Mouse (Mus musculus) G1E-ER4 (cell line): ENCODE results near the gene Pbx3. TPM values are rescaled to one million over a fixed set of nuclear protein-coding genes. Genes with fewer than 3 reads are reported as not detected.

ENCODE experiments used
- GATA1 ChIP-seq: IDR thresholded peaks from one replicate; pipeline ENCODE4 v1.8.0; 2012; ENCODE audit warnings: low read length, inconsistent platforms
- polyA plus RNA-seq: library from polyadenylated mRNA; stranded (reverse); fragments of >175 nt; gene quantifications from 2 replicates; pipeline ENCODE4 v1.2.3, GENCODE M21; 2012

Pbx3 gene
- polyA plus RNA-seq, 1 experiment: 12.7 TPM

GRCm38 (mm10) chr2:34252286-34252685 lies 120.7 kb downstream of the Pbx3 start:
- TF ChIP-seq GATA1: no peak

DNA sequence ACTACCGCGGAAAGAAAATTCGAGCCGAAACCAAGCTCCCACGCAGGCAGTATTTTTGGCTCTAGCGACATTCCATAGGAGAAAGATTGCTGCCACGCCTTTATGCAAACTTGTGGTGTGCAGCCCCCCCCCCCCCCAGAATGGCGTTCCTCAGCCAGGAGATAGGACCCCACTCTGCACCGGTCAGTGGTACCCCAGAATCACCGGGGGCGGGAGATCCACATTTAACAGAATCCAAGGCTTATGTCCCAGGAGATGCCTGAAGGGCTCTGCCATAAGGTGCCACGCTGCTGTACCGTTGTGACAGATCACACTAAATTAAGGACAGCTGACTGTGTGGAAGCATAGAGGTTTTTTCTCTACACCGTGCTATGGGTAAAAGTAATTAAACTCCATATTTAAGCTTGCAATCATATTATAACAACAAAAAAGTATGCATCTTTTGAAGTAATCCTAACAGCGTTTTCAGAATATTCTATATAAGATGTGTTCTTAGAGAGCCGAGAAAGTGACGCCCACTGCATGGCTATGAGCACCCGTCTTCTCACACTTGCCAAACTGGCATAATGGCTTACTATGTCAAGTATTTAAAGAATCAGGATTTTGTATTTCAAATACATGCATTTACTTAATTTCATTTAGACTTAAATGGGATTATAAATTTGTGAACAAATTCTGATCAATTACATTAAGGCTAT lies 122.8 kb downstream of the Pbx3 start:
- no peak for TF ChIP-seq GATA1

GRCm38 (mm10) chr2:34249141-34249960 lies 123.6 kb downstream of the Pbx3 start:
- TF ChIP-seq GATA1: no peak

GRCm38 (mm10) chr2:34240885-34241284 lies 132.1 kb downstream of the Pbx3 start:
- TF ChIP-seq GATA1: no peak

GRCm38 (mm10) chr2:34239315-34239858 lies 133.6 kb downstream of the Pbx3 start:
- no peak for TF ChIP-seq GATA1

GRCm38 (mm10) chr2:34235467-34236075 lies 137.4 kb downstream of the Pbx3 start:
- TF ChIP-seq GATA1: no peak

- no peak for TF ChIP-seq GATA1
These were observed 138.7 kb downstream of the Pbx3 start for GRCm38 (mm10) chr2:34234274-34234673.

DNA sequence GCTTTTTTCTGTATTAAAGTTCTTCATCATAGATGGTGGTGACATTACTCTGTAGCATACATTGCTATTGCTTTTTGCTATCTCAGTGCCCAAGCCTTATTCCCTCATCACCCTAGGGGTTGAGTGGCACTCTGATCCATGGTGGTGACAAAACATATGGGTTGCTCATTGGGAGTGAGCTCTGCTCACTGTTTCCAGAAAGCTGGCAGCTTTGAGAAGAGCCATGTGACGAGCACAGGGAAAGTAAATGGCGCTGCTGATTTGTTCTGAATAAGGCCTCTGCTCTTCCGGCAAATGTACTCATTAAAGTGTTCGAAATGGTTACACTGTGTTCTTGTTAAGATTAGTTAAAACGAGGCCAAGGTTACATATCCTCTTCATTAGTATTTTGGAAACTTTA lies 139.7 kb downstream of the Pbx3 start:
- TF ChIP-seq GATA1: no peak

GRCm38 (mm10) chr2:34227688-34228087 lies 145.3 kb downstream of the Pbx3 start:
- no peak for TF ChIP-seq GATA1

DNA sequence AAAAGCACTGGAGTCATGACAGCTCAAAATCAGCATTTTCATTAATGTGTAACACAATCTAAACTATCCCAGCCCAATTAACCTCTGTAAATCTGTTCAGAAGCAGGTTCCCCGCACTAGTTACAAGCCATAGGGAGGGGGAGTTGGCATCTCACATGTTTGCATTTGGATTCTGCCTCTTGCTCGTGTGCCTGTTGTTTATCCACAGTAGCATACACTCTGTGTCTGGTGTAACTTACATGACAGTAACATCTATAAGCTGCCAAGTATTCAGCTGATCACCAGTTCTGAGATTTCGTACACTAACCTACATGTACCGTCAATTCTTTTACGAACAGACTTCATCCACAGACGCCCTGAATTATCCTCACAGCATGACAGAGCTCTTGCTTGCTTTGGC lies 147.5 kb downstream of the Pbx3 start:
- no peak for TF ChIP-seq GATA1

DNA sequence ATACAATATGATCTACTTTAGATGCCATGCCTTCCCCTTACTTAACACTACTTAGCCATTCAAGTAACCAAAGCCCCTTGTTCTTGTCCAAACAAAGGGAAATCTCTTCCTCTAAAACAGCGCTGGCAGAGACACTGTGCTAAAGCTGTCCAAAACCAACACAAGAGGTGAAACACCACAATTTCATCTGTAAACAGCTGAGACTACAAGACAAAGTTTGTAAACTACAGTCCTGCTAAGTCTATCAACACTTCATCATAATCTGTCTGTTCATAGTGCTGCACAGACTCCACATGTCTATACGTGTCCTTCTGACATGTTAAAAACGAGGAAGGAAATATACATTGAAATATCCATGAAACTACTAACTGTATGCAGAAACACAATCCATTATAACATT lies 151.5 kb downstream of the Pbx3 start:
- TF ChIP-seq GATA1: no peak

GRCm38 (mm10) chr2:34219150-34219549 lies 153.8 kb downstream of the Pbx3 start:
- no peak for TF ChIP-seq GATA1

DNA sequence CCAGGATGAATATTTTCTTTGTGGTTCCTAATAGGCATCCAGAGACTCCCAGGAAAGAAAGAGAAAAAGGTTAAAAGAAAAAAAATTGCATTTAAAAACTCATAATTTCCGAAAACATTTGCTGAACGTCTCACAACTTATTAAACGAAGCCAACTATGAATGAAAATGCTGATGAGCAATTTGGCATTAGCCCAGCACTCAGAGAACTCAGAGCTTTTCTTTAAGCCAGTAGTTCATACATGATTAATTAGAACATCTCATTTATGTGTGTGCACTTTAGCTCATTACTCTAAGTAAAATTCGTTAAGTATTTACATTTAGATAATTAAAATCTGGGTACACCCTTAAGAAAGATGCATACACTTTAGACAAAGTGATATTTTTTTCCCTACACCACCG lies 155.3 kb downstream of the Pbx3 start:
- no peak for TF ChIP-seq GATA1

DNA sequence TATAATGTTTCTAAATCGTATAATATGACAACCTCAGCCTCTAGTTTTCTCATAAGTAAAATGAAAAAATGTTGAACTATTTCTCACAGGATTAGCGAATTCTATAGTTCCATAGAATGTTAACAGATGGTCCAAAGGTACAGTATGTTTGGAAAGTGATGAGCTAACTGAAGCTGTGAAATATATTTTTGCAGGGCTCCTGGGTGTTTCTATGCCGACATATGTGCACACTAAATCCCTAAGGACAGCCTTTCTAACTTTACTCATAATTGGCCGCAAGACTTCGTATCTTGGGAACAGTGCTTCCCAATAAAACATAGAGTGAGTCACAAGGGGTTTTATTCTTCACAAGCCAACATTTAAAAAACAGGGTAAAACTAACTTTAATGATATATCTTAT lies 157.4 kb downstream of the Pbx3 start:
- no peak for TF ChIP-seq GATA1

DNA sequence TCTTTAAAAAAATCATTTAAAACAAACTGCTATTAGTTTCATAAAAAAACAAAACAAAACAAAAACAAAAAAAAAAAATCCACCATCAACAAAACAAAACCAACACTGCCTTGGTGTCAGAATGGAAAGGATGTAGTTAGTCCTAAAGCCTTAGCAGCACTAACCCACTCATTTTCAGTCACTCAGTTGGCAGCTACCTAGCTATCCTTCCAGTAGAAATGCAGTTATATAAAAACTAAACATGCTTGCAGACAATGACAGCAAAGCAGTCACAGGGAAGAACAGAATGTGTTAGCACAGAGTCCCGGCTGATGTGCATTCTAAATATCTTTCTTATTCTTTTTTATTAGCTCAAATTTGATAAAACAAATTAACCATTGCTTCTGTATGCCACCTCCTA lies 160.5 kb downstream of the Pbx3 start:
- TF ChIP-seq GATA1: no peak

DNA sequence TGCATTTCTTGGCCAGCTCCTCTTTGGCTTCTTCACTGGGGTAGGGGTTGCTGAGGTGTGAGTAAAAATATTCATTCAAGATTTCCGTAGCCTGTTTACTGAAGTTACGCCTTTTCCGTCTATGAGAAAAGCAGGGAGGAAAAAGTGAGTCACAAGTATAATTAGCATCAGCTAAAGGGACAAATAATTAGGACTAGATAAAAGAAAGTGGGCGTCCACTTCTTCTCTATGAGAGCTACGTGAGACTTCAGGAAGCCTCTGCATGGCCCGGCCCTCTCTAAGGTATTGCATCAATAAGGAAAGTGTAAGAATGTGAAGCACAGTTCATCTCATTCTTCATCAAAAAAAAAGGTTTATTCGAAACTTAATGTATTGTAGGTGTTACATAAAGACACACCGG lies 168.1 kb downstream of the Pbx3 start:
- TF ChIP-seq GATA1: no peak
